Mouse (Mus musculus) layer of hippocampus, postnatal 36 days (tissue): ENCODE results near the gene Astl. TPM values are rescaled to one million over a fixed set of nuclear protein-coding genes. Genes with fewer than 3 reads are reported as not detected.
"Not testable (repeated sequence)": the region's sequence is repeated elsewhere in the genome, so short reads cannot be mapped to it uniquely, and the experiment has no call there.

ENCODE experiments used
- DNase-seq, 2 experiments: peaks; one replicate each; pipeline ENCODE4 v3.0.0; 2022
- total RNA-seq, 2 experiments: library from RNA; stranded (reverse); gene quantifications; 2 replicates each; pipeline ENCODE4 v1.2.3; 2021

Astl gene
- total RNA-seq, result not detected

- no peak for DNase-seq
These were observed at the start of gene Astl for GRCm38 (mm10) chr2:127338416-127338815. TSS of gene Astl (plus strand) at chr2:127338639.

GRCm38 (mm10) chr2:127292250-127292649 lies 46.2 kb upstream of the Astl start:
- no peak for DNase-seq

GRCm38 (mm10) chr2:127297001-127297805 lies 41.2 kb upstream of the Astl start:
- DNase-seq, result no peak

GRCm38 (mm10) chr2:127298056-127298455 lies 40.4 kb upstream of the Astl start:
- DNase-seq, result no peak

- DNase-seq, result no peak
These were observed 37.7 kb upstream of the Astl start for GRCm38 (mm10) chr2:127300701-127301100.

GRCm38 (mm10) chr2:127301883-127302282 lies 36.6 kb upstream of the Astl start:
- no peak for DNase-seq

GRCm38 (mm10) chr2:127304192-127304591 lies 34.2 kb upstream of the Astl start:
- DNase-seq, result not testable (repeated sequence)

- no peak for DNase-seq
These were observed 33.7 kb upstream of the Astl start for GRCm38 (mm10) chr2:127304609-127305210.

- DNase-seq, result no peak
These were observed 32.3 kb upstream of the Astl start for GRCm38 (mm10) chr2:127306123-127306522.

- DNase-seq, result no peak
These were observed 31.3 kb upstream of the Astl start for GRCm38 (mm10) chr2:127307179-127307578.

- DNase-seq, result no peak
These were observed 29.8 kb upstream of the Astl start for GRCm38 (mm10) chr2:127308660-127309059.

- DNase-seq, result no peak
These were observed 28.2 kb upstream of the Astl start for GRCm38 (mm10) chr2:127310246-127310645.

GRCm38 (mm10) chr2:127310685-127311084 lies 27.8 kb upstream of the Astl start:
- DNase-seq, result no peak

- DNase-seq, result no peak
These were observed 27.2 kb upstream of the Astl start for GRCm38 (mm10) chr2:127311193-127311592.

- DNase-seq, result no peak
These were observed 25.6 kb upstream of the Astl start for GRCm38 (mm10) chr2:127312801-127313200.

GRCm38 (mm10) chr2:127313878-127314277 lies 24.6 kb upstream of the Astl start:
- DNase-seq, result no peak

GRCm38 (mm10) chr2:127314467-127315154 lies 23.8 kb upstream of the Astl start:
- no peak for DNase-seq

GRCm38 (mm10) chr2:127315155-127315470 lies 23.3 kb upstream of the Astl start:
- DNase-seq, result no peak

GRCm38 (mm10) chr2:127316431-127316830 lies 22.0 kb upstream of the Astl start:
- no peak for DNase-seq

GRCm38 (mm10) chr2:127318136-127318535 lies 20.3 kb upstream of the Astl start:
- no peak for DNase-seq

GRCm38 (mm10) chr2:127319071-127319470 lies 19.4 kb upstream of the Astl start:
- no peak for DNase-seq

- no peak for DNase-seq
These were observed 15.7 kb upstream of the Astl start for GRCm38 (mm10) chr2:127322671-127323285.

- DNase-seq, result no peak
These were observed 14.8 kb upstream of the Astl start for GRCm38 (mm10) chr2:127323667-127324066.
